Mouse (Mus musculus): ENCODE results near the gene Sept5.

Sept5 gene

GRCm38 (mm10) chr16:18617370-18618065 lies 12.2 kb downstream of the Sept5 start:
- in situ Hi-C loops (cut with MboI, MseI), result no loop called here

GRCm38 (mm10) chr16:18613301-18613700 lies 16.5 kb downstream of the Sept5 start:
- in situ Hi-C loops (cut with MboI, MseI), result no loop called here

GRCm38 (mm10) chr16:18611752-18612151 lies 18.0 kb downstream of the Sept5 start:
- in situ Hi-C loops (cut with MboI, MseI), result no loop called here

- in situ Hi-C loops (cut with MboI, MseI), result no loop called here
Observed at GRCm38 (mm10) chr16:18609099-18609498, 20.7 kb downstream of the Sept5 start.

- in situ Hi-C loops (cut with MboI, MseI), result no loop called here
Observed at GRCm38 (mm10) chr16:18608226-18608625, 21.5 kb downstream of the Sept5 start.

- in situ Hi-C loops (cut with MboI, MseI), result no loop called here
Observed at GRCm38 (mm10) chr16:18605705-18606104, 24.0 kb downstream of the Sept5 start.

GRCm38 (mm10) chr16:18604267-18604701 lies 25.5 kb downstream of the Sept5 start:
- in situ Hi-C loops (cut with MboI, MseI), result no loop called here

- in situ Hi-C loops (cut with MboI, MseI), result no loop called here
Observed at GRCm38 (mm10) chr16:18601447-18601846, 28.3 kb downstream of the Sept5 start.

GRCm38 (mm10) chr16:18598006-18598405 lies 31.7 kb downstream of the Sept5 start:
- in situ Hi-C loops (cut with MboI, MseI), result no loop called here

- in situ Hi-C loops (cut with MboI, MseI), result no loop called here
Observed at GRCm38 (mm10) chr16:18596255-18596654, 33.5 kb downstream of the Sept5 start.

- in situ Hi-C loops (cut with MboI, MseI), result no loop called here
Observed at GRCm38 (mm10) chr16:18593930-18594329, 35.8 kb downstream of the Sept5 start.

- in situ Hi-C loops (cut with MboI, MseI), result no loop called here
Observed at GRCm38 (mm10) chr16:18591047-18592018, 38.4 kb downstream of the Sept5 start.

- in situ Hi-C loops (cut with MboI, MseI), result no loop called here
Observed at GRCm38 (mm10) chr16:18589804-18590790, 39.7 kb downstream of the Sept5 start, which contains the start of gene Tbx1. TSS of gene Tbx1 (minus strand) at chr16:18590671.

GRCm38 (mm10) chr16:18589080-18589621 lies 40.6 kb downstream of the Sept5 start:
- in situ Hi-C loops (cut with MboI, MseI), result no loop called here

- in situ Hi-C loops (cut with MboI, MseI), result no loop called here
Observed at GRCm38 (mm10) chr16:18588738-18589055, 41.1 kb downstream of the Sept5 start.

- in situ Hi-C loops (cut with MboI, MseI), result no loop called here
Observed at GRCm38 (mm10) chr16:18587847-18588737, 41.7 kb downstream of the Sept5 start.

GRCm38 (mm10) chr16:18586906-18587546 lies 42.7 kb downstream of the Sept5 start:
- in situ Hi-C loops (cut with MboI, MseI), result no loop called here

- in situ Hi-C loops (cut with MboI, MseI), result no loop called here
Observed at GRCm38 (mm10) chr16:18586076-18586905, 43.5 kb downstream of the Sept5 start.

GRCm38 (mm10) chr16:18585676-18586075 lies 44.1 kb downstream of the Sept5 start:
- in situ Hi-C loops (cut with MboI, MseI), result no loop called here
